Mouse (Mus musculus): ENCODE measurements around the gene Fam171a1. TPM values are rescaled to one million over a fixed set of nuclear protein-coding genes. Genes with fewer than 3 reads are reported as not detected.
"Not testable (repeated sequence)": the region's sequence is repeated elsewhere in the genome, so short reads cannot be mapped to it uniquely, and the experiment has no call there.

Gene Fam171a1
- total RNA-seq (2021), result 10 to 100 TPM; 11.1 to 14.6 TPM
- long read RNA-seq, experiment 1, full-length matches to known transcripts, result 12 of 24 reads
- long read RNA-seq, experiment 1, partial matches to known transcripts, result 11 of 24 reads
- long read RNA-seq, experiment 1, other reads (novel, unspliced or antisense), result 1 of 24 reads
- long read RNA-seq, experiment 2, full-length matches to known transcripts, result 8 of 20 reads
- long read RNA-seq, experiment 2, partial matches to known transcripts, result 10 of 20 reads
- long read RNA-seq, experiment 2, other reads (novel, unspliced or antisense), result 2 of 20 reads

- no peak for DNase-seq
Observed at GRCm38 (mm10) chr2:3113866-3114265, at the start of gene Fam171a1. TSS of gene Fam171a1 (plus strand) at chr2:3114224.

- DNase-seq, result no peak
Observed at GRCm38 (mm10) chr2:3069140-3069539, 44.9 kb upstream of the Fam171a1 start.

- DNase-seq, result not testable (repeated sequence)
Observed at GRCm38 (mm10) chr2:3088361-3088760, 25.7 kb upstream of the Fam171a1 start.

GRCm38 (mm10) chr2:3089274-3089673 is 24.8 kb upstream of the Fam171a1 start:
- no peak for DNase-seq

GRCm38 (mm10) chr2:3096101-3096500 is 17.9 kb upstream of the Fam171a1 start:
- DNase-seq, result no peak

GRCm38 (mm10) chr2:3099971-3100370 is 14.1 kb upstream of the Fam171a1 start:
- no peak for DNase-seq

GRCm38 (mm10) chr2:3101292-3101957 is 12.6 kb upstream of the Fam171a1 start:
- no peak for DNase-seq

GRCm38 (mm10) chr2:3102360-3102759 is 11.7 kb upstream of the Fam171a1 start:
- no peak for DNase-seq

GRCm38 (mm10) chr2:3107471-3107870 is 6.6 kb upstream of the Fam171a1 start:
- DNase-seq, result no peak

- no peak for DNase-seq
Observed at GRCm38 (mm10) chr2:3108431-3108830, 5.6 kb upstream of the Fam171a1 start.

- no peak for DNase-seq
Observed at GRCm38 (mm10) chr2:3108834-3109233, 5.2 kb upstream of the Fam171a1 start.

- DNase-seq, result no peak
Observed at GRCm38 (mm10) chr2:3117855-3118202, 3.8 kb downstream of the Fam171a1 start.

GRCm38 (mm10) chr2:3118203-3118941 is 4.3 kb downstream of the Fam171a1 start:
- peak; percentile 91 for DNase-seq

GRCm38 (mm10) chr2:3118969-3119368 is 4.9 kb downstream of the Fam171a1 start:
- no peak for DNase-seq

- DNase-seq, result no peak
Observed at GRCm38 (mm10) chr2:3119371-3119935, 5.4 kb downstream of the Fam171a1 start.

- no peak for DNase-seq
Observed at GRCm38 (mm10) chr2:3122571-3122970, 8.5 kb downstream of the Fam171a1 start.

- no peak for DNase-seq
Observed at GRCm38 (mm10) chr2:3127256-3127883, 13.3 kb downstream of the Fam171a1 start.

GRCm38 (mm10) chr2:3128344-3128871 is 14.4 kb downstream of the Fam171a1 start:
- DNase-seq, result no peak

- DNase-seq, result no peak
Observed at GRCm38 (mm10) chr2:3128910-3129309, 14.9 kb downstream of the Fam171a1 start.

GRCm38 (mm10) chr2:3132473-3132872 is 18.4 kb downstream of the Fam171a1 start:
- no peak for DNase-seq

GRCm38 (mm10) chr2:3134580-3135296 is 20.7 kb downstream of the Fam171a1 start:
- no peak for DNase-seq

GRCm38 (mm10) chr2:3135297-3135684 is 21.3 kb downstream of the Fam171a1 start:
- no peak for DNase-seq
